Mouse (Mus musculus): Measurements from ENCODE around the gene Slc25a17. TPM values are rescaled to one million over a fixed set of nuclear protein-coding genes. Genes with fewer than 3 reads are reported as not detected.

Gene Slc25a17
- total and polyA plus RNA-seq, 3 experiments: 2.2 to 58.2 (median 50.9) TPM

DNA sequence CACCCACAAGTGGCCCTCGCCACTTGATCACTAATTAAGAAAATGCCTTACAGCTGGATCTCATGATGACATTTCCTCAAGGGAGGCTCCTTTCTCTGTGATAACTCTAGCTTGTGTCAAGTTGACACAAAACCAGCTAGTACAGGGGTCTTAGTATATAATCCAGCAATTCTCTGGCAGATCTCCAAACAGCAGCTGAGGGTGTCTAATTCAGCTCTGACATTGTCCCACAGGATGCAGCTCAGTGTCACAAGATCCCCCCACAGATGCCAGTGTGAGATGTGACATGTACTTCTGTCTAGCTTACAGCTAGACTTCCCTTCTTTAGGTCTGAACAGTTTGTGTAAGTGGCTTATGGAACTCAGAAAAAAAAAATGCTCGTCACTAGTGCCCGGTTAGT is 63.1 kb downstream of the Slc25a17 start:
- DNase-seq (ENCODE audit: low spot score) (no peak), ATAC-seq (ENCODE audit: extremely low read depth, insufficient number of reproducible peaks, low FRiP score, poor library complexity, severe bottlenecking) (no peak)
- Histone ChIP-seq H3K4me1 (ENCODE audit: insufficient read depth, low read depth, low read length) (no peaks in the 10 kb centered on the region), H3K4me3 (ENCODE audit: low read depth, low read length) (no peak overlapping the region), H3K36me3 (replicated peaks) (no peaks in the 10 kb centered on the region), H3K27me3 (ENCODE audit: insufficient read depth, low read length) (peaks cover 5% of the 10 kb centered on the region), H3K9me3 (replicated peaks) (no peaks in the 10 kb centered on the region; the same call in 1 of the 2 replicates)
- no peak for TF ChIP-seq CTCF (IDR thresholded peaks at IDR 0.05; ENCODE audit: low read depth, low read length)
- TF ChIP-seq GATA1 (IDR thresholded peaks at IDR 0.05; ENCODE audit: borderline replicate concordance, low read length): no peak
- no peak for TF ChIP-seq POLR2AphosphoS5 (IDR thresholded peaks at IDR 0.05; ENCODE audit: insufficient replicate concordance, low read depth, low read length)
- TF ChIP-seq GATA2 (IDR thresholded peaks at IDR 0.05; ENCODE audit: borderline replicate concordance, low read depth, low read length): no peak
- TF ChIP-seq TAL1 (conservative IDR thresholded peaks at IDR 0.05; ENCODE audit: low read depth, low read length): no peak

- Histone ChIP-seq H3K4me1 (ENCODE audit: insufficient read depth, low read depth, low read length) (no peaks in the 10 kb centered on the region), H3K27me3 (ENCODE audit: insufficient read depth, low read length) (peaks cover 5% of the 10 kb centered on the region), H3K36me3 (replicated peaks) (no peaks in the 10 kb centered on the region), H3K9me3 (replicated peaks) (no peaks in the 10 kb centered on the region), H3K4me3 (ENCODE audit: low read depth, low read length) (no peak overlapping the region)
- TF ChIP-seq POLR2AphosphoS5 (IDR thresholded peaks at IDR 0.05; ENCODE audit: insufficient replicate concordance, low read depth, low read length) (no peak), TAL1 (conservative IDR thresholded peaks at IDR 0.05; ENCODE audit: low read depth, low read length) (no peak), GATA2 (IDR thresholded peaks at IDR 0.05; ENCODE audit: borderline replicate concordance, low read depth, low read length) (no peak), GATA1 (IDR thresholded peaks at IDR 0.05; ENCODE audit: borderline replicate concordance, low read length) (no peak), CTCF (IDR thresholded peaks at IDR 0.05; ENCODE audit: low read depth, low read length) (no peak)
- DNase-seq (ENCODE audit: low spot score): no peak
- ATAC-seq (ENCODE audit: extremely low read depth, insufficient number of reproducible peaks, low FRiP score, poor library complexity, severe bottlenecking): no peak
These were observed 65.7 kb downstream of the Slc25a17 start for GRCm38 (mm10) chr15:81294897-81295296.

GRCm38 (mm10) chr15:81294386-81294785 is 66.2 kb downstream of the Slc25a17 start:
- no peaks in the 10 kb centered on the region for H3K36me3 ChIP-seq (replicated peaks)
- TF ChIP-seq TAL1 (conservative IDR thresholded peaks at IDR 0.05; ENCODE audit: low read depth, low read length) (no peak), CTCF (IDR thresholded peaks at IDR 0.05; ENCODE audit: low read depth, low read length) (no peak), POLR2AphosphoS5 (IDR thresholded peaks at IDR 0.05; ENCODE audit: insufficient replicate concordance, low read depth, low read length) (no peak), GATA2 (IDR thresholded peaks at IDR 0.05; ENCODE audit: borderline replicate concordance, low read depth, low read length) (no peak), GATA1 (IDR thresholded peaks at IDR 0.05; ENCODE audit: borderline replicate concordance, low read length) (no peak)
- no peaks in the 10 kb centered on the region for H3K4me1 ChIP-seq (ENCODE audit: insufficient read depth, low read depth, low read length)
- peaks cover 5% of the 10 kb centered on the region for H3K27me3 ChIP-seq (ENCODE audit: insufficient read depth, low read length)
- H3K9me3 ChIP-seq (replicated peaks): no peaks in the 10 kb centered on the region
- no peak overlapping the region for H3K4me3 ChIP-seq (ENCODE audit: low read depth, low read length)
- ATAC-seq (ENCODE audit: extremely low read depth, insufficient number of reproducible peaks, low FRiP score, poor library complexity, severe bottlenecking) (no peak), DNase-seq (ENCODE audit: low spot score) (no peak)

- Histone ChIP-seq H3K27me3 (ENCODE audit: insufficient read depth, low read length) (no peaks in the 10 kb centered on the region), H3K36me3 (replicated peaks) (no peaks in the 10 kb centered on the region), H3K9me3 (replicated peaks) (no peaks in the 10 kb centered on the region), H3K4me1 (ENCODE audit: insufficient read depth, low read depth, low read length) (no peaks in the 10 kb centered on the region), H3K4me3 (ENCODE audit: low read depth, low read length) (no peak overlapping the region)
- DNase-seq (ENCODE audit: low spot score): no peak
- TF ChIP-seq POLR2AphosphoS5 (IDR thresholded peaks at IDR 0.05; ENCODE audit: insufficient replicate concordance, low read depth, low read length): no peak
- no peak for TF ChIP-seq TAL1 (conservative IDR thresholded peaks at IDR 0.05; ENCODE audit: low read depth, low read length)
- TF ChIP-seq CTCF (IDR thresholded peaks at IDR 0.05; ENCODE audit: low read depth, low read length): no peak
- TF ChIP-seq GATA1 (IDR thresholded peaks at IDR 0.05; ENCODE audit: borderline replicate concordance, low read length): no peak
- TF ChIP-seq GATA2 (IDR thresholded peaks at IDR 0.05; ENCODE audit: borderline replicate concordance, low read depth, low read length): no peak
- ATAC-seq (ENCODE audit: extremely low read depth, insufficient number of reproducible peaks, low FRiP score, poor library complexity, severe bottlenecking): no peak
These were observed 69.9 kb downstream of the Slc25a17 start for GRCm38 (mm10) chr15:81290747-81291146.

DNA sequence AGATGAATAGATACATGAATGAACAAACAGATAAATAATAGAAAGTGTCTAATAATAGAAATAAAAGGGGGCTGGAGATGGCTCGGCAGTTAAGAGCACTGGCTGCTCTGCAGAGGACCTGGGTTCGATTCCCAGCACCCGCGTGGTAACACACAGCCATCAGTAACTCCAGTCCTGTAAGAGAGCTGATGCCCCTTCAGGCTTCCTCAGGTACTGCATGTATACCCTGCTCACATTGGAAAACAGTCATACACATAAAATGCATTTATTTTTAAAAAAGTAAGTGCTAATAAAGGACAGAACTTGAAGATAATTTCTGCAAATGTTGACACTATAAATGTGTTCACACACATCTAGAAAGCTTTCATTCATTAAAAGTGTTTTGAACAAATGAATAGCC is 70.4 kb downstream of the Slc25a17 start:
- Histone ChIP-seq H3K27me3 (ENCODE audit: insufficient read depth, low read length) (no peaks in the 10 kb centered on the region), H3K4me1 (ENCODE audit: insufficient read depth, low read depth, low read length) (no peaks in the 10 kb centered on the region), H3K9me3 (replicated peaks) (no peaks in the 10 kb centered on the region), H3K4me3 (ENCODE audit: low read depth, low read length) (no peak overlapping the region), H3K36me3 (replicated peaks) (no peaks in the 10 kb centered on the region)
- TF ChIP-seq POLR2AphosphoS5 (IDR thresholded peaks at IDR 0.05; ENCODE audit: insufficient replicate concordance, low read depth, low read length): no peak
- peak; percentile 30; the same call in 1 of the 2 replicates for TF ChIP-seq CTCF (IDR thresholded peaks at IDR 0.05; ENCODE audit: low read depth, low read length)
- DNase-seq (ENCODE audit: low spot score) (no peak), ATAC-seq (ENCODE audit: extremely low read depth, insufficient number of reproducible peaks, low FRiP score, poor library complexity, severe bottlenecking) (no peak)

- no peak for TF ChIP-seq POLR2AphosphoS5 (IDR thresholded peaks at IDR 0.05; ENCODE audit: insufficient replicate concordance, low read depth, low read length)
- ATAC-seq (ENCODE audit: extremely low read depth, insufficient number of reproducible peaks, low FRiP score, poor library complexity, severe bottlenecking) (no peak), DNase-seq (ENCODE audit: low spot score) (no peak)
- Histone ChIP-seq H3K4me3 (ENCODE audit: low read depth, low read length) (no peak overlapping the region), H3K27me3 (ENCODE audit: insufficient read depth, low read length) (peaks cover 2% of the 10 kb centered on the region; the same call in 1 of the 2 replicates), H3K9me3 (replicated peaks) (no peaks in the 10 kb centered on the region), H3K36me3 (replicated peaks) (no peaks in the 10 kb centered on the region), H3K4me1 (ENCODE audit: insufficient read depth, low read depth, low read length) (no peaks in the 10 kb centered on the region)
These were observed 76.4 kb downstream of the Slc25a17 start for GRCm38 (mm10) chr15:81284121-81284734.

GRCm38 (mm10) chr15:81278699-81279098 is 81.9 kb downstream of the Slc25a17 start:
- ATAC-seq (ENCODE audit: extremely low read depth, insufficient number of reproducible peaks, low FRiP score, poor library complexity, severe bottlenecking) (no peak), DNase-seq (ENCODE audit: low spot score) (no peak)
- no peaks in the 10 kb centered on the region for H3K4me1 ChIP-seq (ENCODE audit: insufficient read depth, low read depth, low read length)
- H3K4me3 ChIP-seq (ENCODE audit: low read depth, low read length): no peak overlapping the region
- no peaks in the 10 kb centered on the region for H3K36me3 ChIP-seq (replicated peaks)
- H3K9me3 ChIP-seq (replicated peaks): no peaks in the 10 kb centered on the region
- peaks cover 6% of the 10 kb centered on the region; the same call in 1 of the 2 replicates for H3K27me3 ChIP-seq (ENCODE audit: insufficient read depth, low read length)
- TF ChIP-seq CTCF (IDR thresholded peaks at IDR 0.05; ENCODE audit: low read depth, low read length): no peak
- TF ChIP-seq POLR2AphosphoS5 (IDR thresholded peaks at IDR 0.05; ENCODE audit: insufficient replicate concordance, low read depth, low read length): no peak
- TF ChIP-seq GATA2 (IDR thresholded peaks at IDR 0.05; ENCODE audit: borderline replicate concordance, low read depth, low read length): no peak
- no peak for TF ChIP-seq GATA1 (IDR thresholded peaks at IDR 0.05; ENCODE audit: borderline replicate concordance, low read length)
- TF ChIP-seq TAL1 (conservative IDR thresholded peaks at IDR 0.05; ENCODE audit: low read depth, low read length): no peak

All from G1E (cell line).